Mouse (Mus musculus) liver, embryonic 14.5 days (tissue): ENCODE results near the gene Zfp971. TPM values are rescaled to one million over a fixed set of nuclear protein-coding genes. Genes with fewer than 3 reads are reported as not detected.
"Not testable (repeated sequence)": the region's sequence is repeated elsewhere in the genome, so short reads cannot be mapped to it uniquely, and the experiment has no call there.

Experiments
- ATAC-seq: fragments of 200-750 bp; cut with Nextera tagmentation; 2 replicates; pipeline ENCODE4 v1.8.0; 2017; ENCODE audit warnings: moderate number of reproducible peaks, mild to moderate bottlenecking, moderate library complexity; ENCODE audit not compliant: insufficient read depth
- DNase-seq, 3 experiments: peaks; one replicate each; pipeline ENCODE4 v3.0.0-alpha.2; 2012 to 2013; ENCODE audit warnings: low read depth in 3 of 3, low spot score in 3 of 3
- H3K27ac ChIP-seq: fragments of 300-500 bp; sonication (generic); 2 replicates; pipeline ENCODE4 v1.5.1; 2014; ENCODE audit warnings: moderate library complexity, mild to moderate bottlenecking, control low read depth, inconsistent platforms
- H3K27me3 ChIP-seq: fragments of 300-500 bp; sonication (generic); 2 replicates; pipeline ENCODE4 v1.6.1; 2014; ENCODE audit warnings: mild to moderate bottlenecking, low read length, moderate library complexity; ENCODE audit not compliant: control insufficient read depth, insufficient read depth
- H3K36me3 ChIP-seq: fragments of 300-500 bp; sonication (generic); replicated peaks from 2 replicates; pipeline ENCODE4 v1.6.1; 2014; ENCODE audit warnings: low read depth; ENCODE audit not compliant: control insufficient read depth, insufficient read depth
- H3K4me1 ChIP-seq, 2 experiments: fragments of 200-500 bp in 1 of 2; fragments of 300-500 bp in 1 of 2; sonication (generic) in 1 of 2; replicated peaks; 2 replicates each; pipeline ENCODE4 v1.6.1; 2012 to 2014; ENCODE audit warnings: antibody characterized with exemption in 1 of 2, inconsistent platforms in 1 of 2, low read length in 1 of 2; ENCODE audit not compliant: control insufficient read depth in 2 of 2, insufficient read depth in 2 of 2
- H3K4me2 ChIP-seq: fragments of 300-500 bp; sonication (generic); 2 replicates; pipeline ENCODE4 v1.6.1; 2014; ENCODE audit warnings: low read depth, mild to moderate bottlenecking, control low read depth, moderate library complexity
- H3K4me3 ChIP-seq, 2 experiments: fragments of 200-500 bp in 1 of 2; fragments of 300-500 bp in 1 of 2; sonication (generic) in 1 of 2; 2 replicates each; pipeline ENCODE4 v1.5.1; 2012 to 2014; ENCODE audit warnings: low read depth in 2 of 2, low read length in 2 of 2, mild to moderate bottlenecking in 2 of 2, control low read depth in 1 of 2, inconsistent platforms in 1 of 2, moderate library complexity in 1 of 2; ENCODE audit not compliant: insufficient read depth in 1 of 2
- H3K9ac ChIP-seq: fragments of 300-500 bp; sonication (generic); replicated peaks from 2 replicates; pipeline ENCODE4 v1.6.1; 2014; ENCODE audit warnings: mild to moderate bottlenecking, control low read depth, moderate library complexity
- H3K9me3 ChIP-seq: fragments of 300-500 bp; sonication (generic); 2 replicates; pipeline ENCODE4 v1.6.1; 2016; ENCODE audit warnings: low read length, mixed read lengths; ENCODE audit not compliant: control insufficient read depth
- CTCF ChIP-seq: IDR thresholded peaks from 2 replicates; pipeline ENCODE4 v1.5.1; 2016; ENCODE audit warnings: antibody characterized with exemption, low read depth, control low read depth
- EP300 ChIP-seq: IDR thresholded peaks from 2 replicates; pipeline ENCODE4 v1.6.1; 2016; ENCODE audit warnings: antibody characterized with exemption, low read depth
- WGBS: fragments of 180-500 bp; shearing (Covaris S2); extraction: QIAGEN DNeasy Blood & Tissue Kit; methylation state at CpG from one replicate; pipeline ENCODE4 v1.1.7; 2014; ENCODE audit not compliant: insufficient replicate concordance; 5-methylcytosine and 5-hydroxymethylcytosine counted together
- polyA plus RNA-seq, 2 experiments: library from polyadenylated mRNA; depleted of rRNA in 1 of 2; stranded (reverse) in 1 of 2; unstranded in 1 of 2; fragments of >200 nt; fragmentation: Nextera tagmentation in 1 of 2; extraction: Ambion mirVana in 1 of 2; gene quantifications; 2 replicates each; pipeline versions ENCODE4 v1.2.1 to v1.2.3; 2012 to 2014

Gene Zfp971
- polyA plus RNA-seq, 2 experiments = 1.7 to 3.7 TPM

DNA sequence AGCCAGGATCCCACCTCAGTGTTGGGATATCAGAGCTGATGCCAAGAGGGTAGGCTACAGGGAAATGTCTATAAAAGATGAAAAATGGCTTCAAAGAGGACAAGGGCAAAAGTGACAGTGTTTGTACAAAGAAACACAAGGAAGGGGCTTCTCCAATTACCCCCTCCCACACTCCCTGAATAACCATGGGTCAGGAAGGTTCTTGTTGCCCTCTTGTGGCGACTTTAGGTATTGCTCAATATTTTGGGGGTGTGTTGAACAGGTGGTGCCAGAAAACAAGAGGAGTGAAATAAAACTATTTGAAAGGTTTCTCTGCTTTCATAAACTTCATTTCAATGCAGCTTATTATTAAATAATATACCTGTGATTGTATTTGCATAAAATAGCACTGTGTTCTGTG is 35.1 kb downstream of the Zfp971 start:
- peak; percentile 13 to 36 (median 20) for DNase-seq
- ATAC-seq = no peak
- Histone ChIP-seq H3K27me3 (no peaks in the 10 kb centered on the region), H3K4me1 (no peaks in the 10 kb centered on the region), H3K9me3 (no peaks in the 10 kb centered on the region), H3K4me3 (no peak overlapping the region), H3K4me2 (no peak overlapping the region), H3K27ac (no peak overlapping the region), H3K36me3 (no peaks in the 10 kb centered on the region), H3K9ac (no peak overlapping the region)
- peak; percentile 74 for TF ChIP-seq CTCF
- TF ChIP-seq EP300 = no peak
- WGBS = 7% methylated on average over 1 of the region's 1 CpGs

DNA sequence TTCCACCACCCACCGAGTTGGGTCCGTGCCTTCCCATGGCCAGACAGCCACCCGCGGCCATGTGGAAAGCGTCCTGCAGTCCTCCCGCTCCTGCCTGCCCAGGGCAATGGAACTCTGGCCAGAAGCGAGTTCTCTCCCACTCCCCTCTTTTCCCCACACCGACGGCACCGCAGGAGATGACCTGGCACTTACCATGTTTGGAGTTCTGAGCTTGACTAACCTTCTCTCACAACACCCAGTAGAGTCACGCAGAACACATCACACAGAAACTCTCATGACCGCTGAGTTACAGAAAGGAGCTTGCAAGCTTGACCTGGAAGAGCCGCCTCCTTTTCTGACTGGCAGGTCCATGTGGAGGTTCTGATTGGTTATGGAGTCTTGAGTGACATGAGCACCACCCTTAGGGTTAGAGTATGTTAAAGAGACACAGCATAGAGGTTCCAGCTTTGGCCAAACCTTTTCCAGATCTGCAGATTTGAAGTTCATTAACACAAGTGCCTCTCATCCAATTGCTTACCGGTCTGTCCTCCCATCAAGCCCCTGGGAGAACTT is 55.2 kb downstream of the Zfp971 start, which contains the start of gene Zfp931:
TSS of gene Zfp931 (minus strand) at position 311 of the 552 bp plus-strand sequence.
- not testable (repeated sequence) for H3K27ac ChIP-seq, H3K4me1 ChIP-seq, H3K27me3 ChIP-seq, H3K9me3 ChIP-seq, ATAC-seq, DNase-seq, H3K36me3 ChIP-seq
- H3K4me3 ChIP-seq = peak within 1 kb of the TSS; percentile 45 to 62
- peak within 1 kb of the TSS; percentile 48; the same call in 1 of the 2 replicates for H3K4me2 ChIP-seq
- 0% methylated on average over 4 of the region's 14 CpGs for WGBS
- H3K9ac ChIP-seq = peak within 1 kb of the TSS; percentile 45; the same call in 1 of the 2 replicates

Other genes starting within 250 kb of the Zfp971 start
- gene Gm14325, start 182.9 kb upstream of the Zfp971 start, polyA plus RNA-seq (2012; rRNA removed) = 5.2 and 6.7 TPM in 2 replicates
- 9.5 and 9.8 TPM in 2 replicates for gene Gm14325, start 182.9 kb upstream of the Zfp971 start, polyA plus RNA-seq (2014; fragmentation: Nextera tagmentation; extraction: Ambion mirVana)
- gene Gm14327, start 126.2 kb upstream of the Zfp971 start, polyA plus RNA-seq (2012; rRNA removed) = 0.57 and 0.96 TPM in 2 replicates
- 1.4 and 1.5 TPM in 2 replicates for gene Gm14327, start 126.2 kb upstream of the Zfp971 start, polyA plus RNA-seq (2014; fragmentation: Nextera tagmentation; extraction: Ambion mirVana)
- gene Zfp972, start 97.7 kb upstream of the Zfp971 start, polyA plus RNA-seq (2012; rRNA removed) = 0.12 and 0.29 TPM in 2 replicates
- gene Zfp972, start 97.7 kb upstream of the Zfp971 start, polyA plus RNA-seq (2014; fragmentation: Nextera tagmentation; extraction: Ambion mirVana) = not detected in 2 replicates
- 0.89 and 2.0 TPM in 2 replicates for gene Gm14326, start 66.0 kb upstream of the Zfp971 start, polyA plus RNA-seq (2012; rRNA removed)
- gene Gm14326, start 66.0 kb upstream of the Zfp971 start, polyA plus RNA-seq (2014; fragmentation: Nextera tagmentation; extraction: Ambion mirVana) = 4.7 TPM in 2 replicates
- gene Zfp931, start 55.2 kb downstream of the Zfp971 start, polyA plus RNA-seq (2012; rRNA removed) = 1.3 and 2.1 TPM in 2 replicates
- 4.2 and 4.8 TPM in 2 replicates for gene Zfp931, start 55.2 kb downstream of the Zfp971 start, polyA plus RNA-seq (2014; fragmentation: Nextera tagmentation; extraction: Ambion mirVana)
- 0.02 and 0.09 TPM in 2 replicates for gene Phactr3, start 95.7 kb downstream of the Zfp971 start, polyA plus RNA-seq (2012; rRNA removed)
- gene Phactr3, start 95.7 kb downstream of the Zfp971 start, polyA plus RNA-seq (2014; fragmentation: Nextera tagmentation; extraction: Ambion mirVana) = 0.13 TPM in 1 of 2 replicates, not detected in the other